Mouse (Mus musculus) layer of hippocampus, adult 2 months (tissue): ENCODE data around the gene 1810030O07Rik. TPM values are rescaled to one million over a fixed set of nuclear protein-coding genes. Genes with fewer than 3 reads are reported as not detected.

Experiments used
- total RNA-seq, 2 experiments: library from RNA; stranded (reverse); gene quantifications; 2 replicates each; pipeline ENCODE4 v1.2.3; 2021

The 1810030O07Rik gene
- total RNA-seq, 2 experiments from 2014 or later = 16.2 to 20.8 TPM

Other genes with a start within 250 kb of the 1810030O07Rik start
- gene Atp6ap2, start 85.9 kb downstream of the 1810030O07Rik start, total RNA-seq = 100 to 1,000 TPM; 185 to 189 TPM
- gene Med14, start 88.4 kb upstream of the 1810030O07Rik start, total RNA-seq = 10 to 100 TPM; 72.1 to 78.1 TPM